Mouse (Mus musculus) olfactory bulb, adult 2 months (tissue): ENCODE measurements around the gene Vac14.

Source experiments
- CTCF ChIP-seq: fragments of 200-500 bp; IDR thresholded peaks from 2 replicates; pipeline ENCODE4 v1.5.1; 2012; ENCODE audit warnings: low read depth, mild to moderate bottlenecking, low read length, moderate library complexity; ENCODE audit not compliant: insufficient read depth
- POLR2A ChIP-seq: fragments of 200-500 bp; IDR thresholded peaks from 2 replicates; pipeline ENCODE4 v1.6.1; 2012; ENCODE audit warnings: mild to moderate bottlenecking, low read depth, low read length, moderate library complexity; ENCODE audit not compliant: insufficient read depth

DNA sequence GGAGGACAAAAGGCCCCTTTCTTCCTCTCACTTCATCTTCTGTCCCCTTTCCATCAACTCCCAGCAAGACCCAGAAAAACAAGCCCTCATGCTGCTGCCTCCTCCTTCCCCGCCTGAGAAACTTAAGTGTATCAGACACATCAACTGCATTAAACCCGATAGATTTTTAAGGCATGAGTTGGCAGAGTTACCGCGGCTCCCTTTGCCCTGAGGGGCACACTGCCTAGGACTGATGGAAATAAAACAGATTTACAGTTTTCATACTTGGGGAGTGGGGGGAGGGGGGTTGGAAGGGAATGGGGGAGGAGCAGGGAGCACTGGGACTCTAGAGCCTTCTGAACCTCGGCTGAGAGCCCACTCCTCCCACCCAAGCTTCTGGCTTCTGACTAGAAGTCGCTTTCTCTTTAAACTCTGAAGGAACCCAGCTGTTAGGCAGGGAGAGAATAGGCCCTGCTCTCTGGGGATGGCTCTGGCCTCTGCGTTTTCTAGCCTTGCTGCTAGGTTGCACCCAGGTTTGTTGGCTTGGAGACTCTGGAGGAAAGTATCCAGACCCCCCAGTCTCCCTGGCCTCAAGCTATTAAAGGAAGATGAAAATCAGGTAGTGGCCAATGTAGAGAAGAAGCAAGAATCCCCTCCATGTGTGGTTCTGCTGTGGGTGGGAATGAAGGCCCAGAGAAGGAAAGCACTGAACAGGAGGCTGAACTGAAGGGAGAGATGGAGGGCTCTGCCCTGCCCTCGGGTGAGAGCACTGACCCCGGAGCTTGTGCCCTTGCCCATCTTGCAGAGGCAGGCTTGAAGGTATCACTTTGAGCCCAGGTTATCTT is 84.5 kb downstream of the Vac14 start:
- TF ChIP-seq POLR2A (no peak), CTCF (no peak)
